Mouse (Mus musculus) Patski (cell line): ENCODE results near the gene As3mt. TPM values are rescaled to one million over a fixed set of nuclear protein-coding genes. Genes with fewer than 3 reads are reported as not detected.

Experiments
- ATAC-seq: fragments of 100-300 bp; one replicate; pipeline ENCODE4 v1.8.0; 2021
- CTCF ChIA-PET: fragments of 350-600 bp; sonication (Branson Sonifier 250); formaldehyde crosslinking; loops from one replicate; lab custom pipeline; 2022; ENCODE audit warnings: inconsistent platforms; lab: Charles Lee
- POLR2A ChIA-PET: fragments of 350-600 bp; sonication (Branson Sonifier 250); formaldehyde crosslinking; loops from one replicate; lab custom pipeline; 2022; ENCODE audit warnings: antibody characterized with exemption, inconsistent platforms; lab: Charles Lee
- DNase-seq: peaks from one replicate; pipeline ENCODE4 v3.0.0-alpha.2; 2011; ENCODE audit warnings: low read depth, low spot score
- H3K27me3 ChIP-seq: fragments of 371-371 bp; one replicate; pipeline ENCODE4 v1.5.1; 2021
- CTCF ChIP-seq: fragments of 100-300 bp; IDR thresholded peaks from one replicate; pipeline ENCODE4 v1.5.1; 2021
- in situ Hi-C: fragments of 300-500 bp; cut with MboI; formaldehyde crosslinking; loops from 3 replicates; pipeline ENCODE4 v1.11.1; 2018; ENCODE audit warnings: low pct_unique_long_range_greater_than_20kb, mixed read lengths
- polyA plus RNA-seq: library from polyadenylated mRNA; unstranded; gene quantifications from one replicate; pipeline ENCODE4 v1.2.3, GENCODE M21; 2021

The As3mt gene
- polyA plus RNA-seq, 1 experiment from 2014 or later, result 0.13 TPM

DNA sequence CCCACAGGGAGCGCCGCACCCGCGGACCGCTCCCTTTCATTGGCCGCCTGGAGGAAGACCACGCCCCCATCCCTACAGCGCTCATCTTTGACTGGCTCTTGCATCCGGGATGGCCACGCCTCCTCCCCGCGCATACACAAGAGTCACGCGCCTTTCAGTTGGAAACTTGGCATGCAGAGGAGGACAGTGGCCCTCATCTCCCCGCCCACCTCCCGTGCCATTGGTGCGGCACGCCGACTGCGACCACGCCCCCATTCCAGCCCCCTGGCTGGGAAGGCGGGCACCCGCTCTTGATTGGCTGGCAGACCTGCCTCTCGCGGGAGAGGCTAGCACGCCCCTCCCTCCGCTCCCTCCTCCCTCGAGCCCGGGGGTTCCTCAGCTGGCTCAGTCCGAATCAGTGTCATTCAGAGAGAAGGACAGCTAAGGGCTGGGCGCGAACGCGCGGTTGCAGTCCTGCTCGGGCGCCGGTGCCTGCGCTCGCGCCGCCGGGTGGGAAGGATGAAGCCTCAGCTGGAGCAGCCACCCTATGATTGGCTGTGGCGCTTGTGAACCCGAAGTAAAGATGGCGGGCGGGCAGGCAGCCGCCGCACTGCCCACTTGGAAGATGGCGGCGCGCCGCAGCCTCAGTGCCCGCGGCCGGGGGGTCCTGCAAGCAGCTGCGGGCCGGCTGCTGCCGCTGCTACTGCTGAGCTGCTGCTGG, 54.1 kb downstream of the As3mt start, which contains the start of gene Cnnm2:
Gene Cnnm2 (plus strand): TSS at position 350 of the 700 bp plus-strand sequence.
- peaks cover 9% of the 10 kb centered on the region for H3K27me3 ChIP-seq
- ChIA-PET POLR2A (interaction anchor here (0.7 to 2.3 kb wide), 4 partner anchors 30 to 138 kb away, joined by 3 to 5 read pairs (median 4); no protein-coding TSS in a partner anchor), CTCF (interaction anchor here (0.6 to 4.6 kb wide), 22 partner anchors 10 to 283 kb away, joined by 3 to 42 read pairs (median 4); partner anchors contain the start of gene Borcs7)
- no peak for TF ChIP-seq CTCF
- DNase-seq, result peak; percentile 97
- in situ Hi-C loops, result loop anchor here (5.0 kb wide), 3 partner anchors 41 to 231 kb away; no protein-coding TSS in a partner anchor
- peak; percentile 89 for ATAC-seq

DNA sequence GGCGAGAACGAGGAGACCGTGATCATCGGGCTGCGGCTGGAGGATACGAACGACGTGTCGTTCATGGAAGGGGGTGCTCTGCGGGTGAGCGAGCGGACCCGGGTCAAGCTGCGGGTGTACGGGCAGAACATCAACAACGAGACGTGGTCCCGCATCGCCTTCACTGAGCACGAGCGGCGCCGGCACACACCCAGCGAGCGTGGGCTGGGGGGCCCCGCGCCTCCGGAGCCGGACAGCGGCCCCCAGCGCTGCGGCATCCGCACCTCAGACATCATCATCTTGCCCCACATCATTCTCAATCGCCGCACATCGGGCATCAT, 54.7 kb downstream of the As3mt start:
- in situ Hi-C loops, result loop anchor here (5.0 kb wide), 3 partner anchors 40 to 230 kb away; no protein-coding TSS in a partner anchor
- no peak for TF ChIP-seq CTCF
- ChIA-PET POLR2A (interaction anchor here (0.6 to 2.3 kb wide), 4 partner anchors 29 to 387 kb away, joined by 3 to 5 read pairs (median 4); no protein-coding TSS in a partner anchor), CTCF (interaction anchor here (1.2 to 4.6 kb wide), 9 partner anchors 14 to 202 kb away, joined by 3 to 42 read pairs (median 6); no protein-coding TSS in a partner anchor)
- ATAC-seq (no peak), DNase-seq (no peak)
- peaks cover 9% of the 10 kb centered on the region for H3K27me3 ChIP-seq

- TF ChIP-seq CTCF, result no peak
- DNase-seq, result no peak
- ChIA-PET POLR2A (interaction anchor here (0.6 to 2.3 kb wide), 4 partner anchors 29 to 386 kb away, joined by 3 to 5 read pairs (median 4); no protein-coding TSS in a partner anchor), CTCF (interaction anchor here (4.6 kb wide), 1 partner anchor 107 kb away, joined by 42 read pairs; no protein-coding TSS in a partner anchor)
- no peak for ATAC-seq
- peaks cover 9% of the 10 kb centered on the region for H3K27me3 ChIP-seq
- in situ Hi-C loops, result loop anchor here (5.0 kb wide), 3 partner anchors 40 to 230 kb away; no protein-coding TSS in a partner anchor
Measured at GRCm38 (mm10) chr19:46762291-46762991, 55.2 kb downstream of the As3mt start.

- CTCF ChIA-PET, result no interaction called here
- H3K27me3 ChIP-seq, result peaks cover 9% of the 10 kb centered on the region
- DNase-seq (no peak), ATAC-seq (no peak)
- POLR2A ChIA-PET, result interaction anchor here (0.6 kb wide), 1 partner anchor 67 kb away, joined by 3 read pairs; no protein-coding TSS in a partner anchor
- in situ Hi-C loops, result loop anchor here (5.0 kb wide), 3 partner anchors 39 to 229 kb away; no protein-coding TSS in a partner anchor
- no peak for TF ChIP-seq CTCF
Measured at GRCm38 (mm10) chr19:46762992-46763342, 55.7 kb downstream of the As3mt start.

DNA sequence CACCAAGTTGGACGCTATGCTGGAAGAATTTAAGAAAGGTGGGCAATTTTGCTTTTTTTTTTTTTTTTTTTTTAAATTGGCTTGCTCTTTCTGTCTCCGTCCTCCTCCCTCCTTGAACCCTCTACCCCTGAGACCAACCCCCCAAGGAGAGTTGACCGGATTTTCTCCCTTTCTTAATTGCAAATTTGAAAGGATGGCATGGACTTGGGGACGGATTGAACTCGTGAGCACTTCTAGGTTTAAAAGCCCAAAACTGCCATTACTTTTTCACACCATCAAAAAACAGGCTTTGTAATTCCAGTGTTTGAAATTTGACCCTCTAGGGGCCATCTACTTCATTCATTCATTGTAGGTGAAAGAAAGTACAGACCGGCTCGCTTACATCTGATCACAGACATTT, 56.1 kb downstream of the As3mt start:
- ATAC-seq (no peak), DNase-seq (no peak)
- in situ Hi-C loops, result loop anchor here (5.0 kb wide), 3 partner anchors 39 to 229 kb away; no protein-coding TSS in a partner anchor
- ChIA-PET CTCF (interaction anchor here (1.2 to 1.4 kb wide), 2 partner anchors 13 to 106 kb away, joined by 3 to 4 read pairs; no protein-coding TSS in a partner anchor), POLR2A (interaction anchor here (0.6 to 0.8 kb wide), 2 partner anchors 14 to 67 kb away, joined by 3 read pairs; no protein-coding TSS in a partner anchor)
- TF ChIP-seq CTCF, result no peak
- H3K27me3 ChIP-seq, result peaks cover 6% of the 10 kb centered on the region

GRCm38 (mm10) chr19:46763932-46764762, 56.9 kb downstream of the As3mt start:
- ATAC-seq (no peak), DNase-seq (no peak)
- no peak for TF ChIP-seq CTCF
- CTCF ChIA-PET, result interaction anchor here (1.2 to 1.4 kb wide), 2 partner anchors 12 to 105 kb away, joined by 3 to 4 read pairs; no protein-coding TSS in a partner anchor
- peaks cover 4% of the 10 kb centered on the region for H3K27me3 ChIP-seq
- in situ Hi-C loops, result loop anchor here (5.0 kb wide), 3 partner anchors 38 to 228 kb away; no protein-coding TSS in a partner anchor
- POLR2A ChIA-PET, result interaction anchor here (0.8 kb wide), 1 partner anchor 13 kb away, joined by 3 read pairs; no protein-coding TSS in a partner anchor

DNA sequence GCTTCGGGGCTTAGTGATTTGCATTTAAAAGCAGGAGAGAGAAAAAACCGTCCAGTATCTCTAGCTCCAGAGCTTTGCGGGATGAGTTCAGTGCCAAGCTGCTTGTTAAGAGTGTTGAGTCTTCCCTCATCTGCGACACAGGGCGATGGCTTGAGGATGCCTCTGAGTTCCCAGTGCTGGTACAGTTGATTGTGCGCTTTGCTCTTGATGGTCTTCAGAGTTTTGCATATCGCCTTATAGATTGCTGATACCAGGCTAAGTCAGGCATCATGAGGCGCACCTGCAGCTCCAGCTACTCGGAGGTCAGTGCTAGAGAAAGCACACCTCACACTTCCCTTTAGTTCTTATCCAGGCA, 57.5 kb downstream of the As3mt start:
- POLR2A ChIA-PET, result no interaction called here
- TF ChIP-seq CTCF, result no peak
- in situ Hi-C loops, result loop anchor here (5.0 kb wide), 3 partner anchors 38 to 228 kb away; no protein-coding TSS in a partner anchor

DNA sequence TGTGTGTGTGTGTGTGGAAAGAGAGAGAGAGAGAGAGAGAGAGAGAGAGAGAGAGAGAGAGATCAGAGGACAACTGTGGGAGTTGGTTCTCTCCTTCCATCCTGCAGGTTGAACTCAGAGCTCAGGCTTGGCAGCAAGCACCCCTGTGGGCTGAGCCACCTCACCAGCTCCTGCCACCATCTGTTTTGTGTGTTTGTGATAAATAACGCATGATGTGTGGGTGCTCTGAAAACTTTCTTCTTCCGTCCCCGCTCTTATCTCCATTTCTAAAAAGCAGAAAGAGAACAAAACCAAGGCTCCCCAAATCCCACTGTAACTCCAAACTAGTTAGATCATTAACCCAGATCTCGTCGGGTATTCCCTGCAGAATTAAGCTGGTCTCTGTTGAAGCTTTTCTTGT, 58.9 kb downstream of the As3mt start:
- POLR2A ChIA-PET, result interaction anchor here (0.6 to 0.9 kb wide), 3 partner anchors 17 to 563 kb away, joined by 3 to 5 read pairs (median 4); no protein-coding TSS in a partner anchor
- no peak for TF ChIP-seq CTCF
- CTCF ChIA-PET, result interaction anchor here (1.0 to 1.2 kb wide), 2 partner anchors 20 to 83 kb away, joined by 3 to 5 read pairs; no protein-coding TSS in a partner anchor
- ATAC-seq (no peak), DNase-seq (no peak)
- in situ Hi-C loops, result no loop called here
- H3K27me3 ChIP-seq, result no peaks in the 10 kb centered on the region

More for the DNA sequence above, 57.5 kb downstream of the As3mt start:
- no peaks in the 10 kb centered on the region for H3K27me3 ChIP-seq
- ATAC-seq, result no peak
- no peak for DNase-seq
- CTCF ChIA-PET, result interaction anchor here (1.2 to 1.4 kb wide), 2 partner anchors 11 to 105 kb away, joined by 3 to 4 read pairs; no protein-coding TSS in a partner anchor

- ChIA-PET CTCF (interaction anchor here (1.4 kb wide), 1 partner anchor 23 kb away, joined by 3 read pairs; no protein-coding TSS in a partner anchor), POLR2A (no interaction called here)
- ATAC-seq (no peak), DNase-seq (no peak)
- in situ Hi-C loops, result no loop called here
- TF ChIP-seq CTCF, result no peak
- H3K27me3 ChIP-seq, result no peaks in the 10 kb centered on the region
Measured at GRCm38 (mm10) chr19:46769759-46770158, 62.5 kb downstream of the As3mt start.
